Mouse (Mus musculus) macrophage (primary cell): ENCODE data around the gene Ears2. TPM values are rescaled to one million over a fixed set of nuclear protein-coding genes. Genes with fewer than 3 reads are reported as not detected.

Experiments used
- H3K27ac ChIP-seq: fragments of 350-480 bp; formaldehyde crosslinking; 2 replicates; pipeline ENCODE4 v1.9.0; 2021
- H3K36me3 ChIP-seq: fragments of 350-480 bp; formaldehyde crosslinking; 2 replicates; pipeline ENCODE4 v1.9.0; 2021; ENCODE audit errors: inconsistent target
- H3K4me3 ChIP-seq: fragments of 350-480 bp; formaldehyde crosslinking; 2 replicates; pipeline ENCODE4 v1.9.0; 2021; ENCODE audit errors: inconsistent target
- H3K79me2 ChIP-seq: fragments of 350-480 bp; formaldehyde crosslinking; 2 replicates; pipeline ENCODE4 v1.9.0; 2021; ENCODE audit errors: inconsistent target
- WGBS: methylation state at CpG from one replicate; pipeline ENCODE4 v1.1.7; 2026; ENCODE audit warnings: inconsistent platforms; ENCODE audit not compliant: missing documents; 5-methylcytosine and 5-hydroxymethylcytosine counted together
- polyA plus RNA-seq: library from polyadenylated mRNA; stranded (reverse); fragments of 250-400 nt; gene quantifications from 3 replicates; pipeline ENCODE4 v1.2.4, GENCODE M21; 2018; ENCODE audit warnings: inconsistent platforms

Gene Ears2
- polyA plus RNA-seq, 1 experiment from 2014 or later, result 1.7 TPM

- H3K79me2 ChIP-seq, result peaks cover 75% of the 10 kb centered on the region
- H3K36me3 ChIP-seq, result no peaks in the 10 kb centered on the region
- H3K4me3 ChIP-seq, result no peak overlapping the region
- H3K27ac ChIP-seq, result no peak overlapping the region
- 21% methylated on average over 2 of the region's 3 CpGs for WGBS
These were observed 48.8 kb downstream of the Ears2 start for GRCm38 (mm10) chr7:122018247-122018646.

- Histone ChIP-seq H3K4me3 (no peak overlapping the region), H3K79me2 (peaks cover 87% of the 10 kb centered on the region), H3K36me3 (peaks cover 6% of the 10 kb centered on the region; the same call in 1 of the 2 replicates), H3K27ac (no peak overlapping the region)
- 90% methylated on average over 10 of the region's 10 CpGs for WGBS
These were observed 51.3 kb downstream of the Ears2 start for GRCm38 (mm10) chr7:122015734-122016133.

- WGBS, result 95% methylated on average over 8 of the region's 8 CpGs
- H3K27ac ChIP-seq, result no peak overlapping the region
- H3K36me3 ChIP-seq, result peaks cover 12% of the 10 kb centered on the region; the same call in 1 of the 2 replicates
- peaks cover 81% of the 10 kb centered on the region for H3K79me2 ChIP-seq
- no peak overlapping the region for H3K4me3 ChIP-seq
These were observed 52.0 kb downstream of the Ears2 start for GRCm38 (mm10) chr7:122015105-122015504.

GRCm38 (mm10) chr7:122012949-122013348 is 54.1 kb downstream of the Ears2 start:
- Histone ChIP-seq H3K36me3 (peaks cover 23% of the 10 kb centered on the region), H3K79me2 (peaks cover 60% of the 10 kb centered on the region), H3K4me3 (no peak overlapping the region), H3K27ac (no peak overlapping the region)
- WGBS, result 93% methylated on average over 10 of the region's 10 CpGs

GRCm38 (mm10) chr7:122012370-122012769 is 54.7 kb downstream of the Ears2 start:
- H3K36me3 ChIP-seq, result peaks cover 29% of the 10 kb centered on the region
- WGBS, result 94% methylated on average over 4 of the region's 4 CpGs
- no peak overlapping the region for H3K27ac ChIP-seq
- H3K4me3 ChIP-seq, result no peak overlapping the region
- peaks cover 54% of the 10 kb centered on the region for H3K79me2 ChIP-seq

GRCm38 (mm10) chr7:122000396-122000795 is 66.7 kb downstream of the Ears2 start:
- Histone ChIP-seq H3K27ac (no peak overlapping the region), H3K36me3 (peaks cover 61% of the 10 kb centered on the region), H3K4me3 (no peak overlapping the region), H3K79me2 (no peaks in the 10 kb centered on the region)
- 58% methylated on average over 4 of the region's 8 CpGs for WGBS

- Histone ChIP-seq H3K36me3 (peaks cover 68% of the 10 kb centered on the region), H3K27ac (no peak overlapping the region), H3K79me2 (no peaks in the 10 kb centered on the region), H3K4me3 (no peak overlapping the region)
- 94% methylated on average over 5 of the region's 5 CpGs for WGBS
These were observed 71.1 kb downstream of the Ears2 start for GRCm38 (mm10) chr7:121995961-121996360.

Other genes starting within 250 kb of the Ears2 start
- gene Scnn1b, start 202.2 kb downstream of the Ears2 start, polyA plus RNA-seq, result not detected in 3 replicates
- 25.7 to 38.9 TPM (median 27.1 TPM) in 3 replicates for gene Cog7, start 85.6 kb downstream of the Ears2 start, polyA plus RNA-seq
- gene Gga2, start 46.0 kb downstream of the Ears2 start, polyA plus RNA-seq, result 23.4 to 40.7 TPM (median 33.5 TPM) in 3 replicates
- 22.6 to 24.5 TPM (median 23.1 TPM) in 3 replicates for gene Ubfd1, start 88 bp downstream of the Ears2 start, polyA plus RNA-seq
- gene Ndufab1, start 34.6 kb upstream of the Ears2 start, polyA plus RNA-seq, result 63.3 to 114 TPM (median 85.0 TPM) in 3 replicates
- 3.8 to 7.8 TPM (median 4.4 TPM) in 3 replicates for gene Palb2, start 65.7 kb upstream of the Ears2 start, polyA plus RNA-seq
- 105 to 133 TPM (median 112 TPM) in 3 replicates for gene Dctn5, start 65.8 kb upstream of the Ears2 start, polyA plus RNA-seq
- 0.68 to 10.4 TPM (median 5.0 TPM) in 3 replicates for gene Plk1, start 92.2 kb upstream of the Ears2 start, polyA plus RNA-seq
- not detected in 3 replicates for gene Ern2, start 118.9 kb upstream of the Ears2 start, polyA plus RNA-seq
- gene Chp2, start 152.2 kb upstream of the Ears2 start, polyA plus RNA-seq, result 0.17 to 4.2 TPM (median 2.5 TPM) in 3 replicates
- 43.7 to 85.2 TPM (median 43.9 TPM) in 3 replicates for gene Prkcb, start 221.5 kb upstream of the Ears2 start, polyA plus RNA-seq